Mouse (Mus musculus) intestine, embryonic 14.5 days (tissue): ENCODE measurements around the gene Gbp5. TPM values are rescaled to one million over a fixed set of nuclear protein-coding genes. Genes with fewer than 3 reads are reported as not detected.
"Not testable (repeated sequence)": the region's sequence is repeated elsewhere in the genome, so short reads cannot be mapped to it uniquely, and the experiment has no call there.

Source experiments
- ATAC-seq: fragments of 200-750 bp; cut with Nextera tagmentation; replicated peaks from 2 replicates; pipeline ENCODE4 v1.8.0; 2017; ENCODE audit warnings: low read depth, moderate number of reproducible peaks, moderate TSS enrichment, moderate library complexity; ENCODE audit not compliant: low FRiP score, low TSS enrichment
- DNase-seq: peaks from one replicate; pipeline ENCODE4 v3.0.0-alpha.2; 2018; ENCODE audit warnings: low spot score
- H3K27ac ChIP-seq: fragments of 300-500 bp; sonication (generic); 2 replicates; pipeline ENCODE4 v1.5.1; 2014; ENCODE audit warnings: low read depth, mild to moderate bottlenecking, control low read depth
- H3K27me3 ChIP-seq: fragments of 300-500 bp; sonication (generic); replicated peaks from 2 replicates; pipeline ENCODE4 v1.6.1; 2014; ENCODE audit warnings: low read length, control low read depth; ENCODE audit not compliant: control insufficient read depth, insufficient read depth
- H3K36me3 ChIP-seq: fragments of 300-500 bp; sonication (generic); 2 replicates; pipeline ENCODE4 v1.6.1; 2014; ENCODE audit warnings: low read length, control low read depth; ENCODE audit not compliant: control insufficient read depth, insufficient read depth
- H3K4me1 ChIP-seq: fragments of 300-500 bp; sonication (generic); replicated peaks from 2 replicates; pipeline ENCODE4 v1.6.1; 2014; ENCODE audit warnings: low read length, control low read depth, mixed read lengths; ENCODE audit not compliant: control insufficient read depth, insufficient read depth
- H3K4me2 ChIP-seq: fragments of 300-500 bp; sonication (generic); 2 replicates; pipeline ENCODE4 v1.6.1; 2014; ENCODE audit warnings: low read length
- H3K4me3 ChIP-seq: fragments of 300-500 bp; sonication (generic); 2 replicates; pipeline ENCODE4 v1.5.1; 2014; ENCODE audit warnings: low read depth, low read length, control low read depth, mixed read lengths
- H3K9ac ChIP-seq: fragments of 300-500 bp; sonication (generic); 2 replicates; pipeline ENCODE4 v1.6.1; 2014; ENCODE audit warnings: mild to moderate bottlenecking, low read length
- H3K9me3 ChIP-seq: fragments of 300-500 bp; sonication (generic); 2 replicates; pipeline ENCODE4 v1.6.1; 2016; ENCODE audit warnings: low read length, control low read depth; ENCODE audit not compliant: control insufficient read depth
- WGBS: fragments of 180-500 bp; shearing (Covaris S2); extraction: QIAGEN DNeasy Blood & Tissue Kit; methylation state at CpG from one replicate; pipeline ENCODE4 v1.1.7; 2014; 5-methylcytosine and 5-hydroxymethylcytosine counted together
- polyA plus RNA-seq: library from polyadenylated mRNA; unstranded; fragments of >200 nt; fragmentation: Nextera tagmentation; extraction: Ambion mirVana; gene quantifications from 2 replicates; pipeline ENCODE4 v1.2.1, GENCODE M21; 2014

The Gbp5 gene
- polyA plus RNA-seq, 1 experiment from 2014 or later: 0.09 TPM

GRCm38 (mm10) chr3:142554601-142555000, 60.8 kb downstream of the Gbp5 start:
- ATAC-seq (no peak), DNase-seq (no peak)
- H3K9ac ChIP-seq: no peak overlapping the region
- no peaks in the 10 kb centered on the region for H3K9me3 ChIP-seq
- H3K4me1 ChIP-seq: no peaks in the 10 kb centered on the region
- 83% methylated on average over 1 of the region's 1 CpGs for WGBS
- H3K36me3 ChIP-seq: no peaks in the 10 kb centered on the region
- no peak overlapping the region for H3K4me3 ChIP-seq
- no peaks in the 10 kb centered on the region for H3K27me3 ChIP-seq
- no peak overlapping the region for H3K4me2 ChIP-seq
- H3K27ac ChIP-seq: no peak overlapping the region

GRCm38 (mm10) chr3:142555623-142556022, 61.8 kb downstream of the Gbp5 start:
- DNase-seq: no peak
- no peak overlapping the region for H3K4me3 ChIP-seq
- ATAC-seq: no peak
- WGBS: 89% methylated on average over 11 of the region's 11 CpGs
- H3K9me3 ChIP-seq: no peaks in the 10 kb centered on the region
- no peaks in the 10 kb centered on the region for H3K27me3 ChIP-seq
- H3K27ac ChIP-seq: no peak overlapping the region
- no peaks in the 10 kb centered on the region for H3K4me1 ChIP-seq
- H3K9ac ChIP-seq: no peak overlapping the region
- no peaks in the 10 kb centered on the region for H3K36me3 ChIP-seq
- H3K4me2 ChIP-seq: no peak overlapping the region

DNA sequence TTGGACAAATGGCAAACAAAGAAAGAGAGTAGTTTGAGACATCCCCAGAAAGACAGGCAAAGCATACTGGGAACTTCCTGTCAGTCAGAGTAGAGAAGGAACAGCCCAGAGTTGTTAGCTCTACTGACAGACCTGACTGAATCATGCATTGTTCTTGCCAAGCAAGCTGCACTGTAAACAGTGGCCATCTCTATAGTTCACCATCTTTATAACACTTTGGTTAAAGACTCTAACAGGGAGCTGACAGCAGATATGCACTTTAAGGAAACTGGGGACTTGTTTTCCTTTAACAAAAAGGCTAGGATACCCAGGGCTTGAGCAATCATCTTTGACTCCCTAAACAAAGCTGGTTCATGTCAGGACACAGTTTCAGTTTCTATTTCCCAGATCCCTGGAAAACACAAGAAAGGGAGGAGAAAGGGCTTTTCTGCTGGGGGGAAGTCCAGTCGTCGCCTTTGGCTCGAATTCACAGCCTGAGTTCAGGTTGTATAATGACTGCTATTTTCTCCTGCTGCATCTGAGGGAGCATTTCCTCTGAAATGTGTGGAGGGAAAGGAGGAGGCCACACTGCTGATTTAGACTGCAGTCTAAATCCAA, 66.0 kb downstream of the Gbp5 start, which contains the start of gene Gbp3:
TSS of gene Gbp3 (plus strand) at position 395 of the 597 bp plus-strand sequence.
- DNase-seq: peak; percentile 54
- Histone ChIP-seq H3K27ac (no peak within 1 kb of the TSS; the same call in 1 of the 2 replicates), H3K27me3 (no peaks in the 10 kb centered on the region), H3K4me1 (no peaks in the 10 kb centered on the region), H3K9me3 (no peaks in the 10 kb centered on the region), H3K4me2 (peak within 1 kb of the TSS; percentile 48), H3K9ac (peak within 1 kb of the TSS; percentile 17; the same call in 1 of the 2 replicates), H3K36me3 (no peaks in the 10 kb centered on the region), H3K4me3 (peak within 1 kb of the TSS; percentile 31)
- ATAC-seq: no peak
- WGBS: 21% methylated on average over 3 of the region's 3 CpGs

- Histone ChIP-seq H3K9ac (peak overlapping the region; percentile 17; the same call in 1 of the 2 replicates), H3K4me1 (no peaks in the 10 kb centered on the region), H3K27ac (no peak overlapping the region), H3K36me3 (no peaks in the 10 kb centered on the region), H3K27me3 (no peaks in the 10 kb centered on the region), H3K4me2 (peak overlapping the region; percentile 48), H3K4me3 (peak overlapping the region; percentile 31), H3K9me3 (no peaks in the 10 kb centered on the region)
- ATAC-seq: peak; percentile 62; the same call in 1 of the 2 replicates
- WGBS: 16% methylated on average over 12 of the region's 12 CpGs
- DNase-seq: peak; percentile 88
Measured at GRCm38 (mm10) chr3:142560296-142560948, 66.6 kb downstream of the Gbp5 start.

DNA sequence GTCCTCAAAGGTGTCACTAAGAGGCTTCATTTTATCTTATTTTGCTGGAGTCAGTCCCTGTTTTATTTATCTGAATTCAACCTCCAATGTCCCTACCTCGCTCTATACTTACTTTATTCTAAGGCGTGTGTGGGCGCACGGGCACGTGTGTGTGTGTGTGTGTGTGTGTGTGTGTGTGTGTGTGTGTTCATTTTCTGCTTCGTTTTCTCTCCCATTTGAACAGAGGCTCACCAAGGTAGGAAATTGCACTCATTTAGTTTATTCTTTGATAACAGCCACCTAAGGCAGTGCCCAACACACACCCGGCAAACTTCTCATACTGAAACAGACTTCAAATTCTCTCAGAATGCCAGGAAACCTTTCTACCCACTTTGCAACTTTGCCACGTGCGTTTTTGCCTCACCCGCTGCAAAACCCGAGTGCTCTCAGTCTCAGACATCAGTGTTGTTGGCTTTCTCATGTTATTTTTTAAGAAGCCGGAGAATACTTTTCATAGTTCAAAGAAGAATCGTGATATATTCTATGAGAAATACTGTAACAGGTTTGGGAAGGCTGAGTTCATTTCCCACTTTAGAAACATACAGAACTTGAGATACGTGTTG, 67.4 kb downstream of the Gbp5 start:
- Histone ChIP-seq H3K27ac (no peak overlapping the region), H3K27me3 (no peaks in the 10 kb centered on the region), H3K9me3 (no peaks in the 10 kb centered on the region), H3K9ac (no peak overlapping the region), H3K4me1 (no peaks in the 10 kb centered on the region), H3K36me3 (no peaks in the 10 kb centered on the region), H3K4me2 (no peak overlapping the region), H3K4me3 (no peak overlapping the region)
- DNase-seq: no peak
- ATAC-seq: no peak
- WGBS: 87% methylated on average over 14 of the region's 14 CpGs

GRCm38 (mm10) chr3:142561666-142562065, 67.9 kb downstream of the Gbp5 start:
- no peak overlapping the region for H3K4me2 ChIP-seq
- no peaks in the 10 kb centered on the region for H3K27me3 ChIP-seq
- no peak overlapping the region for H3K9ac ChIP-seq
- H3K4me3 ChIP-seq: no peak overlapping the region
- no peaks in the 10 kb centered on the region for H3K4me1 ChIP-seq
- H3K27ac ChIP-seq: no peak overlapping the region
- ATAC-seq (no peak), DNase-seq (no peak)
- no peaks in the 10 kb centered on the region for H3K36me3 ChIP-seq
- 81% methylated on average over 7 of the region's 7 CpGs for WGBS
- no peaks in the 10 kb centered on the region for H3K9me3 ChIP-seq

- 72% methylated on average over 5 of the region's 5 CpGs for WGBS
- not testable (repeated sequence) for H3K9me3 ChIP-seq, ATAC-seq
Measured at GRCm38 (mm10) chr3:142567490-142567889, 73.7 kb downstream of the Gbp5 start.

GRCm38 (mm10) chr3:142570738-142571137, 77.0 kb downstream of the Gbp5 start:
- Histone ChIP-seq H3K4me1 (no peaks in the 10 kb centered on the region), H3K9me3 (no peaks in the 10 kb centered on the region), H3K36me3 (no peaks in the 10 kb centered on the region), H3K9ac (no peak overlapping the region), H3K27me3 (no peaks in the 10 kb centered on the region), H3K27ac (no peak overlapping the region), H3K4me2 (no peak overlapping the region), H3K4me3 (no peak overlapping the region)
- ATAC-seq: no peak
- no peak for DNase-seq
- 93% methylated on average over 4 of the region's 4 CpGs for WGBS

More at GRCm38 (mm10) chr3:142567490-142567889, 73.7 kb downstream of the Gbp5 start:
- H3K4me2 ChIP-seq, H3K27me3 ChIP-seq, H3K9ac ChIP-seq, H3K4me1 ChIP-seq, H3K36me3 ChIP-seq, H3K4me3 ChIP-seq, H3K27ac ChIP-seq, DNase-seq: not testable (repeated sequence)
